Mouse (Mus musculus) splenic B cell, adult 2 months (primary cell): ENCODE data around the gene Rps3.

Experiments
- DNase-seq: peaks from one replicate; pipeline ENCODE4 v3.0.0-alpha.2; 2011; ENCODE audit warnings: low read depth, low spot score
- H3K27me3 ChIP-seq: 2 replicates; pipeline ENCODE4 v1.6.1; 2012; ENCODE audit warnings: mild to moderate bottlenecking, low read length, moderate library complexity, mixed read lengths; ENCODE audit not compliant: control insufficient read depth, poor library complexity, insufficient read depth, severe bottlenecking
- H3K36me3 ChIP-seq: 2 replicates; pipeline ENCODE4 v1.6.1; 2012; ENCODE audit warnings: mild to moderate bottlenecking, low read length, moderate library complexity, mixed read lengths; ENCODE audit not compliant: control insufficient read depth, poor library complexity, insufficient read depth, severe bottlenecking

Gene Rps3

DNA sequence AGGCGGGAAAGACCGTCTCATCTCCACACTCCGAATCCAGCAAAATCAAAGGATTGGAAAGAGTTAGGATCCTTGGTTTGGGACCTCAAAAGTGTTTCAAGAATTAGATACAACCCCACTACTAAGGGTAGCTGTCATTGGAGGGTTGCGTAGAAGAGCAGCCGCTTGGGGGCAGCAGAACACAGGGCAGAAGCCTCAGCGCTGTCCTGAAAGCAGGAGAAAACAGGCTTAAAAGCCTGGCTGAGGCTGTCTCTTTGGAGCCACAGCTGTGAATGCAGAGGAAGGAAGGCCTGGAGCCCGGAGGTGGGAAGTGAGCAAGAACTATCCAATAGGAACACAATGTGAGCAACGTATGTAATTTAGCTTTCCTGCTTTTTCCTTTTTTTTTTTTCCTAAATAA is 16.7 kb upstream of the Rps3 start:
- Histone ChIP-seq H3K27me3 (no peaks in the 10 kb centered on the region), H3K36me3 (no peaks in the 10 kb centered on the region)
- peak; percentile 86 for DNase-seq

DNA sequence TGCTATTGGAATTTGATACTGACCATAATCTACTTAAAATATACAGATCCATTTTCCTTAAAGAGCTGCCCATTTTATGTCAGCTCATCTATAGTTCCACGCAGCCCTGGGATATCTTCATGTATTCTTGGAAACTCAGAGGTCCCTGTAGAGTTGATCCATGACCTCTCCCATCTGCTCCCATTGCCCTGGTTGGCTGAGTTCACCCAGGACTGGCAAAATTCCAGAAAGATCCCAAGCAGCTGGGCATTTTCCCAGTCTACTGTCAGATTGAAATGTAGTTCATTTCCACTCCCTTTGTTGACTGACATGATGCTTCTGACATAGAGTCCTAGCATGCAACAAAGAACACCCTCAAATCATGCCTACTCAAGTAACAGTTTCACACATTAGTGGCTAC is 15.6 kb upstream of the Rps3 start:
- Histone ChIP-seq H3K27me3 (no peaks in the 10 kb centered on the region), H3K36me3 (no peaks in the 10 kb centered on the region)
- no peak for DNase-seq

DNA sequence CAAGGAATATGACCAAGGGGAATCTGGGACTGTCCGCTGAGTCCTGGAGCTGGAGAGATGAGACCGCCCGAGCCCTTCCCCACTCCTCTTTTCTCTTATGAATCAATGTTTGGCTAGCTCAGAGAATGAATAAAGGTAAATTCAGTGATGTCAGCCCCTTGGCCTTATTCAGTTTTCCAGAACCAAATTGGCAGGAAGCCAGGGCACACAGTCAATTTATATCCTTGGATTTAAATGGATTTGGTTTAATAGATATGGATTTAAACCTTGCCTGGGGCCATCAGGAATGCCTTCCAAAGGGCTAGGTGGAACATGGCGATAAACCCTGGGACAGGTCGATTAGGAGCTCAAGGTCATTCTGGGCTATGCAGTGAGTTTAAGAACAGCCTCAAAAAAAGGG is 6.2 kb upstream of the Rps3 start:
- Histone ChIP-seq H3K27me3 (no peaks in the 10 kb centered on the region), H3K36me3 (no peaks in the 10 kb centered on the region)
- no peak for DNase-seq

DNA sequence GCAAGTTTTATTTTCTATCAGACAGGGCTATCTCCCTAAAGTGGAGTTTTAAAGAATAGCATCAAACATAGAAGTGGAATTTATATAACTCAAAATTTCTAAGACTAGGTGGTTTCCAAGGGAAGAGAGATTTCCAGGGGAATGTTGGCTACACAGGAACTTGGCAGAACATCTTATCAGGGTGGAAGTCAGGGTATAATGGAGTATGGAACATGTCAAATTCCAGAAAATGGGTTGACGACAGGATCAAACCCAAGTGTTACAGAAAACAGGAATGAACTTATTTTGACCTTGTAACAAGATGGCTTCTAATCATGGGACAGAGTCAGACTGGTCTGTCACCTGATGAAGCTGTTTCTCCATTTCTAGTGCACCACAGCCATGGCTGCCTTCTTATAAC is 1.1 kb upstream of the Rps3 start:
- Histone ChIP-seq H3K27me3 (no peaks in the 10 kb centered on the region), H3K36me3 (peaks cover 7% of the 10 kb centered on the region)
- no peak for DNase-seq

DNA sequence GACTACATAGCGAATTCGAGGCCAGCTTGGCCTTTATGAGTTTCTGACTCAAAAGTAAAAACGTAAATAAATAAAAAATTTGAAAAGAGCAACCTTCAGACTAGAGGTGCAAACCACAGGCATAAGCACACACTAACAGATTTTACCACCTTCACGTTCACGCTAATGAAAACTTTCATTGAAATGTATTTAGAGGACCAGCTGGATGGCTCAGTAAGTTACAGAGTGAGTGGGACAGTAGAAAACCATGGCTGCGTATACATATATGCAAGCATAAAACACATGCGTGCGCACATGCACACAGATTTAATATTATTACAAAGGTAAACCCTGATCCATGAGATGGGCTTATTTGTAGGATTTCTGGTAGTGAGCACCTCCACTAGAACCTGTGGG is 384 bp upstream of the Rps3 start:
- DNase-seq: no peak
- H3K27me3 ChIP-seq: no peaks in the 10 kb centered on the region
- H3K36me3 ChIP-seq: peaks cover 7% of the 10 kb centered on the region

DNA sequence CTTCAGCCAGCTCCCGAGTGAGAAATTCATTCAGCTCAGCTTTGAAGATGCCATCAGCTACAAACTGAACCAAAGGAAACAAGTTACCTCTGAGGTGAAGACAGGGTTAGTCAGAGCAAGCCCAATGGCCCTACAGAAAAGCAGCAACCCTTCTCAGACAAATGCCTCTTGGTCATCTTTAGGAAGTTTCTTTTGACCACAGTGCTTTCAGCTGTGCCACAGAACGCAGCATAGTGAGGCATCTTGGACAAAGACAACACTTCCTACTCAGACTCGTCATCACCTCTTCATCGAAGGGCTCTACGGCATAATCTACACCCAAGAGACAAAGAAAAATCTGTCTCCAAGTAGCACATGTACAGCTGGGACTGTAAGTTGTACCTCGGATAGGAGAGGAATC is 901 bp downstream of the Rps3 start:
- H3K36me3 ChIP-seq: peaks cover 7% of the 10 kb centered on the region
- no peaks in the 10 kb centered on the region for H3K27me3 ChIP-seq
- DNase-seq: no peak

DNA sequence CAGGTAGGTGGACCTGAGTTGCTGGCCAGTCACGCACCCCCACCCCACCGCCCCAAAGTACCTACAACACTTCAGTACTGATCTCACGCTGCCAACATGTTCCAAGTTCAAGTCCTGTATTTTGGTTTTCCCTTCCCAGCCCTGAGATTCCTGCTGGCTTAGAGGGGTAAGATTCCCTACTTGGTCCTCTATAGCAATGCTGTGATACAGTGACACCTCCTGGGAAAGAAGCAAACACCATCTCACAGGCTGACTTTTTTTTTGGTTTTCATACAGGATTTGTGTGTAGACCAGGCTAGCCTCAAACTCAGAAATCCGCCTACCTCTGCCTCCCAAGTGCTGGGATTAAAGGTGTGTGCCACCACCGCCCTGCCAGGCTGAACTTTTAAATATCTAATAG is 6.3 kb downstream of the Rps3 start:
- DNase-seq: no peak
- H3K36me3 ChIP-seq: peaks cover 12% of the 10 kb centered on the region

DNA sequence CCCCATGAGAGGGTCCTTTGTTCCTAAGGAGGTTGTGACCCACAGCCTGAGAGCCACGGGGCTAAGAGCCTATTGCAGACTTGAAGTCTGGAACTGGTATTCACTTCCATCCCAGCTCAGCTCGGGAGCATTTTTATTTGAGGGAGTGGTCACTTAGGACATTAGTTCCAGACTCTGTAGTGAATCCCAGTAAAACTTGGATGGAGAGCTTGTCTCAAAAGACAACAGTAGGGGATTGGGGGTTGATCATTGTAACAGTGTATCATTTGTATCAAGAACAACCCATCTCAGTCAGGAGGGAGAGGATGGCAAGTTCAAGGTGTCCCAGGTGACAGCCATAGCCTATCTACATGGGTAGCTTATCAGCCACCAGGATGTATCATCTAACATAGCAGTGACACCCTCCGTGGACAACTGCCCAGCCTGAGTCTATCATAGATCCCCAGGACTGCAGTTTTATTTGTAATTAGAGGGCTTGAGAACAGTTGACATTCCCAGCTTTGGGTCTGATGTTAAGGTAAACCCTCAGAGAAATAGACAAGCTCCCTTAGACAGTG is 6.9 kb downstream of the Rps3 start:
- peaks cover 9% of the 10 kb centered on the region; the same call in 1 of the 2 replicates for H3K36me3 ChIP-seq
- DNase-seq: no peak
- H3K27me3 ChIP-seq: no peaks in the 10 kb centered on the region

More for the DNA sequence above, 6.3 kb downstream of the Rps3 start:
- H3K27me3 ChIP-seq: no peaks in the 10 kb centered on the region

DNA sequence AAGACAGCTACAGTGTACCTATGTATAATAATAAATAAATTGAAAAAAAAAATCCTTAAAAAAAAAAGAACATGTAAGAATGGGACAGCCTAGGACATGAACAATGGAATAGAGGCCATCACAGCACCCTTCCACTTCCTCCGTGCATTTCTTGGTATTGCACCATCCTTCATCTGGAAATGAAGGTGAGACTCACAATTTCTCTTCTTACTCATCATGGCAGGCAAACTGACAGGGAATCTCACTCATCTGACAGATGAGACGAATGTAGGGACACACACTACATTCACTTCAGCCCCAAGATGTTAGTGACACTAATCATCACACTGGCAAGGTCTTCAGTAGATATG is 8.0 kb downstream of the Rps3 start:
- Histone ChIP-seq H3K36me3 (peaks cover 5% of the 10 kb centered on the region; the same call in 1 of the 2 replicates), H3K27me3 (no peaks in the 10 kb centered on the region)
- no peak for DNase-seq

DNA sequence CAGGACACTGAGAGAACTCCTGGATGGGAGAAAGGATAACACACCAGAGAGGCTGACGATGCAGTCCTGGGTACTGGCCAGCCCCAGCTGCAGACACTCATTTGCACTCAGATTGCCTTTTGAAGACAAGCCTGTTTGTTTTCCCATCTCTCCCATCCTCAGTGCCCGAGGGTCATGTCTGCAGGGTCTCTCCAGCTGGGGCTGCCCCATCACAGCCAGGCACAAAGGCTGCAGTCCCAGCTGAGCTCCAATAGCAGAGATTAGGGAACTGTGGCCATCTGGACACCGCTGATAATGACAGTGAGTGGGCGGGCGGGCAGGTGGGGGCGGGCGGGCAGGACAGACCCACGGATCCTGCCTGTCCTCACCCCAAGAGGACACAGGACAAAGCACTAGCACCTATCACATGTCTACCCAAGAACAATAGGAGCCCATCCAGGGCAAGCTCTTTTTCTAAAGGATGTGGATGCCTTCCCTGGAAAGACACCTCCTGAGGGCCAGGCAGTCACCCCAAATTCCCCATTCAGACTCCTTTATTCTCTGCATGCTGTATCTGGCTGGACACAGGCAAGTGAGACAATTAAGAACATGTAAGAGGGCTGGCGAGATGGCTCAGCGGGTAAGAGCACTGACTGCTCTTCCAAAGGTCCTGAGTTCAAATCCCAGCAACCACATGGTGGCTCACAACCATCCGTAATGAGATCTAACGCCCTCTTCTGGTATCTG is 8.5 kb downstream of the Rps3 start:
- Histone ChIP-seq H3K36me3 (peaks cover 5% of the 10 kb centered on the region; the same call in 1 of the 2 replicates), H3K27me3 (no peaks in the 10 kb centered on the region)
- DNase-seq: no peak

DNA sequence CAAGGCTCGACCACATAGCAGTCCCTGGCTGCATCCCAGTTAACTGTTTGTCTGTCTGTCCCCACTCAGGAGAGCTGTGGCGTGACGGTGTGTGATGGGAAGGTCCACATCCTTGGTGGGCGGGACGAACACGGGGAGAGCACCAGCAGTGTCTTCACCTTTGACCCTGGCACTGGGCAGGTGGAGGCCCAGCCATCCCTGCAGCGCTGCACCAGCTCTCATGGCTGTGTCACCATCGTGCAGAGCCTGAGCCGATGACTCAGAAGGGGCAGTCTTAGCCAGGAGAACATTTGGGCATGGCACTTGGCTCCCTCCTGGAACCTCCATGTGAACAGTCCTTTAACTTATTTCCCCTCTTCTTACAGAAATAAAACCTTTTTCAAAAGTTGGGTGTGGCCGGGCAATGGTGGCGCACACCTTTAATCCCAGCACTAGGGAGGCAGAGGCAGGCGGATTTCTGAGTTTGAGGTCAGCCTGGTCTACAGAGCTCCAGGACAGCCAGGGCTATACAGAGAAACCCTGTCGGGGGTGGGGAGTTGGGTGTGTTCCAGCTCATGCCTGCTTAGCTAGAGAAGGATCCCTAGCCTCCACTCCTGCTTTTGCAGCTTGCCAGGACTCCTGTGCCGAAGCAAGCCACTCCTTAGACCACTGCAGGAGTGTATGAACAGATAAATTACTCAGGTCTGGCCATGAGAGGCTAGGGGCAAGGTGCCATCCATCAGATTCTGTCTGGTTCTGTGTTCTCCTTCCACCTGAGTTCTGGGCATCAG is 9.7 kb downstream of the Rps3 start:
- Histone ChIP-seq H3K27me3 (no peaks in the 10 kb centered on the region), H3K36me3 (peaks cover 5% of the 10 kb centered on the region; the same call in 1 of the 2 replicates)
- DNase-seq: no peak

DNA sequence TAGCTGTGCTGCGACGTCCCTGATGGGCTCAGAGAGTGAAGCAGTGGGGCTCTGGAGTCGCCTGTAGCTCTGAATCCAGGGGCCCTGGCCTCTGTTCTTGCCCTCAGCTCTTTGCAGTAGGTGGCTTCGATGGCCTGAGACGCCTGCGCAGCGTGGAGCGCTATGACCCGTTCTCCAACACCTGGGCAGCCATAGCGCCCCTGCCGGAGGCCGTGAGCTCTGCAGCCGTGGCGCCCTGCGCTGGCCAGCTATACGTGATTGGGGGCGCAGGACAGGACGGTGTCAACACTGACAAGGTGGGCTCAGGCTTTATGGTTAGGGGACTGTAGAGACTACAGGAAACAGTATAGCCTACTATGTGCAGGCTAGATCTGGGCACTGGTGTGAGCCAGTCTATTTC is 12.0 kb downstream of the Rps3 start:
- no peak for DNase-seq
- Histone ChIP-seq H3K27me3 (no peaks in the 10 kb centered on the region), H3K36me3 (peaks cover 3% of the 10 kb centered on the region; the same call in 1 of the 2 replicates)

DNA sequence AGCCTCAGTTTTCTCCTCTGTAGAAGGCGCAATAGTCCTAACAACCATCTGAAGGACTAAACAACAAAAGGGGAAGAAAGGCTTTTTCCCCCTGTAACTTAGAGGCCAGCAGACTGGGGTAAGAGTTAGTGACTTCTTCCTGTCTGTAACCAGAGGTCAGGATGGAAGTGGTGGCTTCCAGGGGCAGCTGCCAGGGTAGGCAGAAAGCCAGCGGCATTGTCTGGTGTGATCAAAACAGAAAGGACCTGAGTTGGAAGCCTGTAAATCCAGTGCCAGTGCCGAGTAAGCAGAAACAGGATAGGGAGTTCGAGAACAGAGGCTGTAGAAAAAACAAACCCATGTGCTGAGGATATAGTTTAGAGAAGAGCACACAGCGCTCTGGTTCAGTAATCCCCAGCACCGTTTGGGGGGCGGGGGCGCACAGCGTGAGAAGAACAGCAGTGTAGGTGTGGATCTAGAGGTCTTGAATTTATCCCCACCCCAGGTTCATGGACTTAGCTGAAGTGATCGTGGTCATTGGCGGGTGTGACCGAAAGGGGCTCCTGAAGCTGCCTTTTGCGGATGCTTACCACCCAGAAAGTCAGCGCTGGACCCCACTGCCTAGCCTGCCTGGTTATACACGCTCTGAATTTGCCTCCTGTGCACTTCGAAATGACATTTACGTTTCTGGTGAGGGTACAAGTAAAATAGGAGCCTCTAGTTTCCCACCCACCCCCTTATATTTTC is 13.7 kb downstream of the Rps3 start:
- no peak for DNase-seq
- Histone ChIP-seq H3K27me3 (no peaks in the 10 kb centered on the region), H3K36me3 (no peaks in the 10 kb centered on the region; the same call in 1 of the 2 replicates)

DNA sequence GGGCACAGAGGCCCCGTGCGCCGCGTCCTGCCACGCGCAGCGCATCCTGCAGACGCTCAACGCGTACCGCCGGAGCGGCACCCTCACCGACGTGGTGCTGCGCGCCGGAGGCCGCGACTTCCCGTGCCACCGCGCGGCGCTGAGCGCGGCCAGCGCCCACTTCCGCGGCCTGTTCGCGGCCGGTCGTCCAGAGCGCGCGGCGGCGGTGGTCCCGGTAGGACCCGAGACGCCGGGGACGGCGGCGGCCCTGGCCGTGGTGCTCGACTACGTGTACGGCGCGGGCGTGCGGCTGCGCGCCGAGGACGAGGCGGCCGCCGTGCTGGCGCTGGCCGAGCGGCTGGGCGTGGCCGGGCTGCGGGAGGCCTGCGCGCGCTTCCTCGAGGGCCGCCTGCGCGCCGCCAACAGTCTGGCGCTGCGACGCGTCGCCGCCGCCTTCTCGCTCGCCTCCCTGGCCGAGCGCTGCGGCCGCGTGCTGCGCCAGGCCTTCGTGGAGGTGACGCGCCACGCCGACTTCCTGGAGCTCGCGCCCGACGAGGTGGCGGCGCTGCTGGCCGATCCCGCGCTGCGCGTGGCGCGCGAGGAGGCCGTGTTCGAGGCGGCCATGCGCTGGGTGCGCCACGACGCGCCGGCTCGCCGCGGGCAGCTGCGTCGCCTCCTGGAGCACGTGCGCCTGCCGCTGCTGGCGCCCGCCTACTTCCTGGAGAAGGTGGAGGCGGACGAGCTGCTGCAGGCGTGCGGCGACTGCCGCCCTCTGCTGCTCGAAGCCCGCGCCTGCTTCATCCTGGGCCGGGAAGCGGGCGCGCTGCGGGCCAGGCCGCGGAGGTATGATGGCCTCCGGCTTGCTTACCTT is 15.0 kb downstream of the Rps3 start:
- no peaks in the 10 kb centered on the region for H3K36me3 ChIP-seq
- DNase-seq: peak; percentile 77

More for the DNA sequence above, 15.0 kb downstream of the Rps3 start:
- H3K27me3 ChIP-seq: no peaks in the 10 kb centered on the region
